Mouse (Mus musculus): ENCODE measurements around the gene Cited4.

- TF ChIP-seq POLR2AphosphoS2 (IDR thresholded peaks at IDR 0.05; ENCODE audit: insufficient read length, low read depth) = no peak
- TF ChIP-seq POLR2A (IDR thresholded peaks at IDR 0.05; ENCODE audit: insufficient read length, low read depth) = no peak
- TF ChIP-seq E2F4 (IDR thresholded peaks at IDR 0.05; ENCODE audit: insufficient read depth) = no peak
- no peak for TF ChIP-seq MYOD1 (IDR thresholded peaks at IDR 0.05; ENCODE audit: control insufficient read depth in 1 of 3, insufficient read length in 2 of 3, low read depth in 2 of 3)
- TF ChIP-seq USF1 (IDR thresholded peaks at IDR 0.05; ENCODE audit: low read depth) = no peak
Measured at GRCm38 (mm10) chr4:120665144-120665700, 1.1 kb upstream of the Cited4 start.
